Mouse (Mus musculus): ENCODE measurements around the gene Tmem132b. TPM values are rescaled to one million over a fixed set of nuclear protein-coding genes. Genes with fewer than 3 reads are reported as not detected.

Tmem132b gene
- polyA plus RNA-seq, 1 experiment = 0.01 TPM

- H3K4me3 ChIP-seq = no peak overlapping the region
- H3K79me2 ChIP-seq (ENCODE audit: control insufficient read depth, insufficient read depth) = no peaks in the 10 kb centered on the region
- H3K36me3 ChIP-seq (ENCODE audit: control insufficient read depth, insufficient read depth) = no peaks in the 10 kb centered on the region
- no peak overlapping the region for H3ac ChIP-seq (ENCODE audit: control insufficient read depth, insufficient read length)
- no peak for TF ChIP-seq MAX (IDR thresholded peaks at IDR 0.05; ENCODE audit: low read depth)
- TF ChIP-seq CEBPB (IDR thresholded peaks at IDR 0.05; ENCODE audit: insufficient read depth, poor library complexity, severe bottlenecking) = no peak
- no peak for TF ChIP-seq USF1 (IDR thresholded peaks at IDR 0.05; ENCODE audit: low read depth)
- TF ChIP-seq E2F4 (IDR thresholded peaks at IDR 0.05; ENCODE audit: insufficient read depth) = no peak
- TF ChIP-seq POLR2A (IDR thresholded peaks at IDR 0.05; ENCODE audit: insufficient read length, low read depth) = no peak
- no peak for TF ChIP-seq POLR2AphosphoS2 (IDR thresholded peaks at IDR 0.05; ENCODE audit: insufficient read length, low read depth)
- TF ChIP-seq MYOD1 (IDR thresholded peaks at IDR 0.05; ENCODE audit: control insufficient read depth in 1 of 3, insufficient read length in 2 of 3, low read depth in 2 of 3) = no peak
- TF ChIP-seq TCF12 (IDR thresholded peaks at IDR 0.05; ENCODE audit: insufficient read depth, poor library complexity, severe bottlenecking) = no peak
- no peak for TF ChIP-seq SRF (IDR thresholded peaks at IDR 0.05; ENCODE audit: control insufficient read depth, insufficient read length, low read depth)
- TF ChIP-seq TCF3 (IDR thresholded peaks at IDR 0.05; ENCODE audit: insufficient read length, low read depth) = no peak
- TF ChIP-seq REST (IDR thresholded peaks at IDR 0.05; ENCODE audit: insufficient read depth, insufficient read length) = no peak
- no peak overlapping the region for H3K4me2 ChIP-seq (ENCODE audit: low read depth)
- H3K27me3 ChIP-seq (ENCODE audit: control insufficient read depth, insufficient read depth, insufficient read length) = no peaks in the 10 kb centered on the region
Measured at GRCm38 (mm10) chr5:125617050-125617449, 85.5 kb downstream of the Tmem132b start.

- no peaks in the 10 kb centered on the region for H3K36me3 ChIP-seq (ENCODE audit: control insufficient read depth, insufficient read depth)
- no peak overlapping the region for H3K4me3 ChIP-seq
- H3K79me2 ChIP-seq (ENCODE audit: control insufficient read depth, insufficient read depth) = no peaks in the 10 kb centered on the region
- no peak overlapping the region for H3K4me2 ChIP-seq (ENCODE audit: low read depth)
- H3K27me3 ChIP-seq (ENCODE audit: control insufficient read depth, insufficient read depth, insufficient read length) = no peaks in the 10 kb centered on the region
- no peak overlapping the region for H3ac ChIP-seq (ENCODE audit: control insufficient read depth, insufficient read length)
- TF ChIP-seq CEBPB (IDR thresholded peaks at IDR 0.05; ENCODE audit: insufficient read depth, poor library complexity, severe bottlenecking) (no peak), MAX (IDR thresholded peaks at IDR 0.05; ENCODE audit: low read depth) (no peak), USF1 (IDR thresholded peaks at IDR 0.05; ENCODE audit: low read depth) (no peak), REST (IDR thresholded peaks at IDR 0.05; ENCODE audit: insufficient read depth, insufficient read length) (no peak), TCF3 (IDR thresholded peaks at IDR 0.05; ENCODE audit: insufficient read length, low read depth) (no peak)
Measured at GRCm38 (mm10) chr5:125627816-125628348, 96.3 kb downstream of the Tmem132b start.

- no peaks in the 10 kb centered on the region for H3K79me2 ChIP-seq (ENCODE audit: control insufficient read depth, insufficient read depth)
- no peaks in the 10 kb centered on the region for H3K27me3 ChIP-seq (ENCODE audit: control insufficient read depth, insufficient read depth, insufficient read length)
- H3ac ChIP-seq (ENCODE audit: control insufficient read depth, insufficient read length) = no peak overlapping the region
- H3K36me3 ChIP-seq (ENCODE audit: control insufficient read depth, insufficient read depth) = no peaks in the 10 kb centered on the region
- no peak for TF ChIP-seq REST (IDR thresholded peaks at IDR 0.05; ENCODE audit: insufficient read depth, insufficient read length)
- TF ChIP-seq TCF3 (IDR thresholded peaks at IDR 0.05; ENCODE audit: insufficient read length, low read depth) = no peak
- no peak for TF ChIP-seq MYOD1 (IDR thresholded peaks at IDR 0.05; ENCODE audit: control insufficient read depth in 1 of 3, insufficient read length in 2 of 3, low read depth in 2 of 3)
- no peak for TF ChIP-seq TCF12 (IDR thresholded peaks at IDR 0.05; ENCODE audit: insufficient read depth, poor library complexity, severe bottlenecking)
- no peak for TF ChIP-seq E2F4 (IDR thresholded peaks at IDR 0.05; ENCODE audit: insufficient read depth)
- no peak for TF ChIP-seq MYOG (IDR thresholded peaks at IDR 0.05; ENCODE audit: control insufficient read depth in 1 of 3, insufficient read depth in 1 of 3, insufficient read length in 2 of 3, low read depth in 2 of 3)
- no peak for TF ChIP-seq USF1 (IDR thresholded peaks at IDR 0.05; ENCODE audit: low read depth)
- no peak for TF ChIP-seq POLR2A (IDR thresholded peaks at IDR 0.05; ENCODE audit: insufficient read length, low read depth)
- no peak for TF ChIP-seq CEBPB (IDR thresholded peaks at IDR 0.05; ENCODE audit: insufficient read depth, poor library complexity, severe bottlenecking)
- no peak for TF ChIP-seq POLR2AphosphoS2 (IDR thresholded peaks at IDR 0.05; ENCODE audit: insufficient read length, low read depth)
- TF ChIP-seq MAX (IDR thresholded peaks at IDR 0.05; ENCODE audit: low read depth) = no peak
- TF ChIP-seq SRF (IDR thresholded peaks at IDR 0.05; ENCODE audit: control insufficient read depth, insufficient read length, low read depth) = no peak
- H3K4me3 ChIP-seq = no peak overlapping the region
- no peak overlapping the region for H3K4me2 ChIP-seq (ENCODE audit: low read depth)
Measured at GRCm38 (mm10) chr5:125634666-125635065, 103.1 kb downstream of the Tmem132b start.

GRCm38 (mm10) chr5:125640966-125641365 lies 109.4 kb downstream of the Tmem132b start:
- Histone ChIP-seq H3K79me2 (ENCODE audit: control insufficient read depth, insufficient read depth) (no peaks in the 10 kb centered on the region), H3K27me3 (ENCODE audit: control insufficient read depth, insufficient read depth, insufficient read length) (no peaks in the 10 kb centered on the region), H3ac (ENCODE audit: control insufficient read depth, insufficient read length) (no peak overlapping the region), H3K4me2 (ENCODE audit: low read depth) (no peak overlapping the region), H3K36me3 (ENCODE audit: control insufficient read depth, insufficient read depth) (no peaks in the 10 kb centered on the region), H3K4me3 (no peak overlapping the region)
- TF ChIP-seq SRF (IDR thresholded peaks at IDR 0.05; ENCODE audit: control insufficient read depth, insufficient read length, low read depth) (no peak), MAX (IDR thresholded peaks at IDR 0.05; ENCODE audit: low read depth) (no peak), REST (IDR thresholded peaks at IDR 0.05; ENCODE audit: insufficient read depth, insufficient read length) (no peak), USF1 (IDR thresholded peaks at IDR 0.05; ENCODE audit: low read depth) (no peak), CEBPB (IDR thresholded peaks at IDR 0.05; ENCODE audit: insufficient read depth, poor library complexity, severe bottlenecking) (no peak), E2F4 (IDR thresholded peaks at IDR 0.05; ENCODE audit: insufficient read depth) (no peak), MYOD1 (IDR thresholded peaks at IDR 0.05; ENCODE audit: control insufficient read depth in 1 of 3, insufficient read length in 2 of 3, low read depth in 2 of 3) (no peak), TCF3 (IDR thresholded peaks at IDR 0.05; ENCODE audit: insufficient read length, low read depth) (no peak), MYOG (IDR thresholded peaks at IDR 0.05; ENCODE audit: control insufficient read depth in 1 of 3, insufficient read depth in 1 of 3, insufficient read length in 2 of 3, low read depth in 2 of 3) (no peak), TCF12 (IDR thresholded peaks at IDR 0.05; ENCODE audit: insufficient read depth, poor library complexity, severe bottlenecking) (no peak), POLR2AphosphoS2 (IDR thresholded peaks at IDR 0.05; ENCODE audit: insufficient read length, low read depth) (no peak)
